Mouse (Mus musculus): ENCODE results near the gene Atxn7l1. TPM values are rescaled to one million over a fixed set of nuclear protein-coding genes. Genes with fewer than 3 reads are reported as not detected.

Atxn7l1 gene
- polyA plus RNA-seq, 1 experiment from 2014 or later, result 14.6 TPM

DNA sequence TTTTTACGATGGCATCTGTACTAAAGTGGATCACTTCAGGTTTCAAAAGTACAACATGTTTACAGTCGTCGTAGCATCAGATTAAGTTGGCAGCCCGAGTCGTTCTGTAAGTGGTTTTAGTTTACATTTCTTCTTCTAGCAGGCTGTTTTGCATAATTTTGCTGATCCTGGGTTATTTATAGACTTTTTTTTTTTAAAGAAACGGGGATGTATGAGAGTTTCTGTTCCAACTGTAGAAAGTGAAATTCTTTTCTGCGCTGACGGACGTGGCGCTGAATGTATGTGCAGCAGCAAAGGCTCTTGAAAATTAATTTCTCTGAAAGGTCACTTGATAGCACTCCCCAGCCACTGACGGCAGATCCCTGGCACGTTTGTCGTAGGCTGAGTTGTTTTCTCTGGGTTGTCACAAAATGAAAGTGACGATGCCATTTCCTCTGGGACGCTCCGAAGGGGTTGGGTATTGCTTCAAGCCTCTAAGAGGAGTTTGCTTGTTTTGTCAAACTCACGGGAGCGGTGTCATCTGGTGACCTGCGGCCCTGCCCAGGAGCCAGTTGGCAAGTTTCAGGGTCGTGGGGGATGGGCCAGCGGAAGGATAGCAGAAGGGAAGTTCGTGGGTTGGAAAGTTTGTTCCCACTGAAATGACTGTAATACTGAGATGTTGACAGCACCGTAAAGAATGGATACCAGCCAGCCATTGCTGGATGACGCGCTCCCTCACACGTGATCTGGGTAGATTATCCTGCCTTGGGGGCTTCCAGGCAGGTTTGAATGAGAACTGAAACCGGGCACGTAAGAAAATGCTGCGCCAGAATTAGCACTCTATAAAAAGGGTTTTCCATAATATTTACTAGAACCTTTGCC lies 155.3 kb downstream of the Atxn7l1 start:
- Histone ChIP-seq H3K4me3 (peak overlapping the region; percentile 62), H3K36me3 (replicated peaks) (0 out of 2 replicates have a peak, but pooled peaks cover 3% of the 10 kb centered on the region), H3K9me3 (no peaks in the 10 kb centered on the region), H3K27ac (replicated peaks) (peak overlapping the region; percentile 44), H3K27me3 (replicated peaks; ENCODE audit: low read depth, poor library complexity, severe bottlenecking) (peaks cover 33% of the 10 kb centered on the region), H3K4me1 (peaks cover 18% of the 10 kb centered on the region)
- peak; percentile 49 for DNase-seq (ENCODE audit: low spot score)
- WGBS, result under 1% methylated on average over 29 of the region's 29 CpGs

DNA sequence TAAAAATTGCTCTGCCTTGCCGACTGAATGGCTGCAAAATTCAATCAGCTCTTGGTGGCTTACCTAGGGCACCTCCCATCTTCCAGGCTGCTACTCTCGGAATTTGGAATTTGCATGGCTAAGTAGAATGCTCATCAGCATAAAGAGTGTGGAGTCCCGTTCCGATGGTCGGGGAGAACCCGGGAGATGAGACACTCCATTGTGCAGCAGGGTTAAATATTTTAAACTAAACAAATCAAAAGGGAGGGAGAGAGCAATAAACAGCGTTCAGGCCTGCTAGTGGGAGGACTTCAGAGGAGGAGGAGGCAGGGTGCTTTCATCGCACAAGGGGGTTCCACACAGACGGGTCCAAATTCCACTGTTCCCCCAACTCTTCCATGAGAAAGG lies 155.9 kb downstream of the Atxn7l1 start:
- Histone ChIP-seq H3K36me3 (replicated peaks) (0 out of 2 replicates have a peak, but pooled peaks cover 3% of the 10 kb centered on the region), H3K27ac (replicated peaks) (no peak overlapping the region), H3K4me1 (peaks cover 18% of the 10 kb centered on the region), H3K9me3 (no peaks in the 10 kb centered on the region), H3K27me3 (replicated peaks; ENCODE audit: low read depth, poor library complexity, severe bottlenecking) (peaks cover 33% of the 10 kb centered on the region), H3K4me3 (peak overlapping the region; percentile 62)
- WGBS, result 3% methylated on average over 9 of the region's 9 CpGs
- no peak for DNase-seq (ENCODE audit: low spot score)

DNA sequence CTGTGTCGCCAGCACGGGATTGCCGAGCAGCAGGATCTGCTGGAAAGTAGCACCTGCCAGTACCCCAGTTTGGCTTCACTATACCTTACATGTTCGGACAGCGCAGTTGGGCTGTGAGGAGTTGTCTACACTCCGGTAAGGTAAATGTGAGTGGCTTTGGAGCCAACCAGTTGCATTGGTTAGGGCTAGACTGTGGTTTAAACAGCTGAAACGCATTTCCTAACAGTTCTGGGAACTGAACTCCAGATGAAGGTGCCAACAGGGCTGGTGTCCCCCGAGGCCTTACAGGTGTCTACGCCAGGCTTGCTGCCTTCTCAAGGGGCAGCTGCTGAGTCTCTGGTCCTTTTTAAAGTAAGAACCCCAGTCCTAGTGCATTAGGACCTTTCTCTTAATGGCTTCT lies 157.6 kb downstream of the Atxn7l1 start:
- no peaks in the 10 kb centered on the region for H3K9me3 ChIP-seq
- H3K36me3 ChIP-seq (replicated peaks), result 0 out of 2 replicates have a peak, but pooled peaks cover 3% of the 10 kb centered on the region
- 92% methylated on average over 9 of the region's 9 CpGs for WGBS
- peaks cover 18% of the 10 kb centered on the region for H3K4me1 ChIP-seq
- no peak overlapping the region for H3K4me3 ChIP-seq
- no peak overlapping the region for H3K27ac ChIP-seq (replicated peaks)
- H3K27me3 ChIP-seq (replicated peaks; ENCODE audit: low read depth, poor library complexity, severe bottlenecking), result peaks cover 33% of the 10 kb centered on the region
- no peak for DNase-seq (ENCODE audit: low spot score)

DNA sequence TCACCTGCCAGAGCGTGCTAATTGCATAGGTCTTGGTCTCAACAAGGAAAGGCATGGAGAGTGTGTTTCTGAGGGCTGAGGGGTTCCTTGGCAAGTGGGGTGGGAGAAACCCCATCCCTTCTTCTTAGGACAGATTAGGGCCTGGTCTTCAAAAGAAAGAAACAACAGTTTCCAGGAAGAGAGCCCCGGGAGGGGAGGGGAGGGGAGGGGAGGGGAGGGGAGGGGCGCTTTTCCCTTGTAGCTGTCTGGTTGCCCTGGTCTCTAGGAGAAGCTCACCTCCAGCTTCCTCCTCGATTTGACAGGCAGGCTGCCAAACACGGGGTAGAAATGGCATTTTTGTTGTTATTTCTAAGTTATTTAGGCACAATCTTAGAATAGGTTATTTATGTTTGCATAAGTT lies 159.0 kb downstream of the Atxn7l1 start:
- 0 out of 2 replicates have a peak, but pooled peaks cover 3% of the 10 kb centered on the region for H3K36me3 ChIP-seq (replicated peaks)
- peaks cover 20% of the 10 kb centered on the region for H3K27me3 ChIP-seq (replicated peaks; ENCODE audit: low read depth, poor library complexity, severe bottlenecking)
- H3K4me1 ChIP-seq, result peaks cover 16% of the 10 kb centered on the region
- WGBS, result 67% methylated on average over 4 of the region's 5 CpGs
- no peak overlapping the region for H3K4me3 ChIP-seq
- no peaks in the 10 kb centered on the region for H3K9me3 ChIP-seq
- no peak overlapping the region for H3K27ac ChIP-seq (replicated peaks)
- DNase-seq (ENCODE audit: low spot score), result no peak

DNA sequence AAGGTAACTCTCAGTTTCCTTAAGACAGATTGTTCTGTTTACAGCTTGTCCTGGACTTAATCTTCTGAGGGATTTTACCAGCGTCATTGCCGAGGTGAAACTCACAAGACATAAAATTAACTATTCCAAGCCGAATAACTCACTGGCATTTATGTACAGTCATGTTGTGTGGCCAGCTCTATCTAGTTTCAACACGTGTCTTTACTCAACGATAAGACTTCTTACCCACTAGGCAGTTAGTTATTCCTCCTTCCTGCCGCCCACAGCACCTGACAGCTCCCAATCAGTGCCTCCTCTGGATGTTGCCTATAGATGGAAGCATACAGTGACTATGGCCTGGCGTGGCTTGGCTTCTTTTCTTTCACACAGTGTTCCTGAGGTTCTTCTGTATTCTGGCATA lies 161.2 kb downstream of the Atxn7l1 start:
- Histone ChIP-seq H3K4me3 (no peak overlapping the region), H3K36me3 (replicated peaks) (0 out of 2 replicates have a peak, but pooled peaks cover 3% of the 10 kb centered on the region), H3K27me3 (replicated peaks; ENCODE audit: low read depth, poor library complexity, severe bottlenecking) (peaks cover 16% of the 10 kb centered on the region), H3K9me3 (no peaks in the 10 kb centered on the region), H3K4me1 (peaks cover 2% of the 10 kb centered on the region), H3K27ac (replicated peaks) (no peak overlapping the region)
- 88% methylated on average over 7 of the region's 7 CpGs for whole genome bisulfite sequencing
- no peak for DNase-seq (ENCODE audit: low spot score)

DNA sequence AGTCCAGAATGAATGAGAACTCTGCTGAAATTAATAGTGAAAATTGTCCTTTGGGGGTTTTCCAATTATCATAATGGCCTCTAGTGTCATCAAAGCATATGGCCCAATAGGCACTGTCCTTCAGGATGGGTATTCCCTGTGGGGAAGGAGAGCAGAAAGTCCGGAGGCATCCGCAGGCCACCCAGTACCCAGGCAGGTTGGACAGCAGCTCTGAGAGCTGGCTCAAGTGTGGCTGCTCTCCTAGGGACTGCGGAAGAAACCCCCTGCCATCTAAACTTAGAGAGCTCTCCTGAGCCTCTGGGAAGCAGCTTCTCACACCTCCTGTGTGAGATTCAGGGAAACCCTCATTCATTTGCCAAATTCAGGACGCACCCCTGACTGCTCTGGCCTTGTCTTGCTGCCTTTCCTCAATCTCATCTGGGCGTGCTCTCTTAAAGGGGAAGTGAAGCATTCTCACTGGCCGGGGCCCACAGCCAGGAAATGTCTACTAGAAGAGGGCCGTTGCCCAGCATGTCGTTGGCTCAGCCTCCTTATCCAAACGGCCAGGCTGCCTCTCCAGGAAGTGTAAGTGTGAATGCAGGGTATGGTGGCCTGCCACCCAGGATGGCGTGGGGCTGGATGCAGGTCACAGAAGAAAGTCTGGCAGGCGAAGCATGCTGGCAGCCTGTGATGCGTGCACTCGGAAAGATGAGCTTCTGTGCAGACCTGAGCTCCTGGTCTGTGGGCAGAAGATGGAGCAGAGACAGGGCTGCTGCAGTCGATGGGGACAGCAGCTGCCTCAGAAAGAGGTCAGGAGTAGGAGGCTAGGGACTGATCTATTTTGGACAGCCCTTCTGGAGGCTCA lies 166.6 kb downstream of the Atxn7l1 start:
- no peaks in the 10 kb centered on the region for H3K9me3 ChIP-seq
- no peak overlapping the region for H3K27ac ChIP-seq (replicated peaks)
- no peak for DNase-seq (ENCODE audit: low spot score)
- H3K4me1 ChIP-seq, result peaks cover 10% of the 10 kb centered on the region
- H3K4me3 ChIP-seq, result peak overlapping the region; percentile 18; the same call in 1 of the 2 replicates
- 32% methylated on average over 14 of the region's 14 CpGs for WGBS
- H3K27me3 ChIP-seq (replicated peaks; ENCODE audit: low read depth, poor library complexity, severe bottlenecking), result no peaks in the 10 kb centered on the region
- no peaks in the 10 kb centered on the region for H3K36me3 ChIP-seq (replicated peaks)

DNA sequence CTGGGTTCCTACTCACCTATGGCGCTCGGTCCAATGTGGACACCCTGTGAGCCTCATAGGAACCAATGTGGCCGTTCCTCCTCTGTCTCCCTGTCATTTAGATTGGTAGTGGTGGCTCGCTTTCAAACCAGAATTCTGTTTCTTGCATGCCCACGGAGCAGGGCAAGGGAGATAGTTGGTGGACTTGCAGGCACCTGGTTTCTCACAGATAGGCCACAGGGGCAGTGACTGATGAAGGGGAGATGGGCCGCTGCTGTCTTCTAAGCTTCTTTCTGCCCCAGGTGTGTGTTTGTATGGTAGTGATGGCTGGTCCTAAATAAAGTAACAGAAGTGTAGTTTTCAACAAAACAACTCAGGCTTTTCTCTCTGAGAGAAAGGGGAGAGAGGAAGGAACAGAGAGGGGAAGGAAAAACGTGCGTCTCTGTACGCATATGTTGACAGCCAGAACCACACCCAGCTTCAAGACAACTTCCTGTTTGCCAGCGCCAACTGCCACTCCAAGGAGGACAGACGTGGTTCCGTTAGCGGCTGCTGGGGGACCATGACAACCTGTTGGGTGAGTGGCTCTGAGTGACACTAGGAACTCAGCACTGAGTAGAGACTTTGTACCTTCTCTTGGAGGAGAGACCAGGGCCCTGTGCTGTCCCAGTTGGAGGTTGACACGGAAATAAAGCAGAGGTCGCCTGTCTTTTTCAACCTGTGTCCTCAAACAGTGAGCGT lies 167.6 kb downstream of the Atxn7l1 start:
- H3K27me3 ChIP-seq (replicated peaks; ENCODE audit: low read depth, poor library complexity, severe bottlenecking), result no peaks in the 10 kb centered on the region
- no peak for DNase-seq (ENCODE audit: low spot score)
- no peak overlapping the region for H3K27ac ChIP-seq (replicated peaks)
- H3K4me1 ChIP-seq, result peaks cover 10% of the 10 kb centered on the region
- H3K4me3 ChIP-seq, result no peak overlapping the region
- no peaks in the 10 kb centered on the region for H3K9me3 ChIP-seq
- WGBS, result 83% methylated on average over 16 of the region's 16 CpGs
- H3K36me3 ChIP-seq (replicated peaks), result no peaks in the 10 kb centered on the region

DNA sequence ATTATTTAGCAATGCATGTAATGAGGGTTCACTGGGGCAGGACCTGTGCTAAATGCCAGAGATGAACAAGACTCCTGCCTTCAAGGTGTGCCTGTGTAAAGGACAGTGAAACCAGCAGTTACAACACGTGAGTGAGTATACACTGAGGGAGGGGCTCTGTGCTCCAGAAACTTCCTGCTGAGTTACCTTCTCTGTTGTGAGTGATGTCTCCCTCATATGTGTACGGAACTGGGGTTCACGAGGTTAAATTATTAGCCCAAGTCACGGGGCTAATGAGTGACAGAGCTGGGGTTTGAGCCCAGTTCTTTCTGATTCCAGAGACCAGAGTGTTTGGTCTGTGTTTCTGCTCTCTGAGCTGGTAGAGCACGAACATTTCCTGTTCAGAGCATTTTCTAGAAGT lies 168.3 kb downstream of the Atxn7l1 start:
- Histone ChIP-seq H3K9me3 (no peaks in the 10 kb centered on the region), H3K27me3 (replicated peaks; ENCODE audit: low read depth, poor library complexity, severe bottlenecking) (no peaks in the 10 kb centered on the region), H3K27ac (replicated peaks) (no peak overlapping the region), H3K36me3 (replicated peaks) (no peaks in the 10 kb centered on the region), H3K4me1 (peaks cover 10% of the 10 kb centered on the region), H3K4me3 (no peak overlapping the region)
- no peak for DNase-seq (ENCODE audit: low spot score)
- 79% methylated on average over 5 of the region's 5 CpGs for WGBS

DNA sequence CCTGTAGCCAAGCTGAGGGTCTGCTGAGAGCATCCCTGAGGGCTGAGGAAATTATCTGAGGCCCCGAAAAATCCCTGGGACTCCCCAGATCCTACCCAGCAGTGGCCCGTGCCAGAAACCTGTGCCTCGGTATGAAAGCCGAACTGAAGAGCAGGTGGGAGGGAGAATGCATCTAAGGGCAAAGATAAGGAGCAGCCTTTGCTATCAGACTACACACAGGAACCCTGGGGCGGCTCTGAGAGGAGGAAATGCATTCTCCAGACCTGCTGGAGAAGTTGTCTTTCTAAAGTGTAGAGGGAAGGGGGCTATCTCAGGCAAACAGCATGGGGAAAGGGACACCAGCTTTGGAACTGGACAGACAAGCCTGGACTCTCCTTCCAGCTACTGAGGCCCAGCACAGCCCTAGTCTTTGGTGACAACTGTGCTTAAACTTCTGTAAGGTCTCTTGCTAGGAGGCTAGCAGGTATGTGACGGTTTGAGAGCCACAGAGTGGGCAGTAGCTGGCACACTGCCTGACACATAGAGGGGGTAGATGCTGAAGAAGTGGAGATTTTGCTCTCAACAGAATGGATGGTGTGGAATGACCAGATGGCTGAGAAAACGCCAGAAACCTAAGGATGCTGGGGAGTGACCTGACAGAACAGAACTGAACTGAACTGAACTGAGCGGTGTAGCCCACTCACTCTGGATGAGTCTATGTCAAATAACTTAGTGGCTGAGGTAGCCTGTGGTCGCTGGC lies 170.5 kb downstream of the Atxn7l1 start:
- WGBS, result 85% methylated on average over 9 of the region's 9 CpGs
- Histone ChIP-seq H3K36me3 (replicated peaks) (no peaks in the 10 kb centered on the region), H3K27me3 (replicated peaks; ENCODE audit: low read depth, poor library complexity, severe bottlenecking) (no peaks in the 10 kb centered on the region), H3K27ac (replicated peaks) (no peak overlapping the region), H3K9me3 (no peaks in the 10 kb centered on the region), H3K4me1 (peaks cover 10% of the 10 kb centered on the region), H3K4me3 (no peak overlapping the region)
- DNase-seq (ENCODE audit: low spot score), result no peak

DNA sequence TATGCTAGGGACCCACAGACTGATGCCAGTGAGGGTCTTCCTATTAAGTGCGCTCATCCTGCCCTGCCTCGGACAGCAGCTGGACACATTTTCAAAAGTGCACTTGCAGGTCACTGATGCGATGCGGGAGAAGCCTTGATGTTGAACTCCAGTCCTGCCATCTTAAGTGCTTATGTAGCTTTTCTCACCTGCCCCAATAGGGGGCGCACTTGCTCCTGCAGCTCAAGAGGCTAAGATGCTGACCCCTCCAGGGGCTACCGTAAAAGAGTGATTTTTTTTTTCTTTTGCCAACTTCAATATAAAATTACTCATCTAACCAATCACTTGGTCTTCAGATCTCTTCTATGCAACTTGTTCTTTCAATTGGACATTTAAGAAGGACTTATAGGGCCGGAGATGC lies 175.1 kb downstream of the Atxn7l1 start:
- no peaks in the 10 kb centered on the region for H3K9me3 ChIP-seq
- no peak for DNase-seq (ENCODE audit: low spot score)
- no peaks in the 10 kb centered on the region for H3K27me3 ChIP-seq (replicated peaks; ENCODE audit: low read depth, poor library complexity, severe bottlenecking)
- H3K4me3 ChIP-seq, result no peak overlapping the region
- no peaks in the 10 kb centered on the region for H3K36me3 ChIP-seq (replicated peaks)
- H3K4me1 ChIP-seq, result no peaks in the 10 kb centered on the region
- H3K27ac ChIP-seq (replicated peaks), result no peak overlapping the region
- 72% methylated on average over 7 of the region's 7 CpGs for WGBS

DNA sequence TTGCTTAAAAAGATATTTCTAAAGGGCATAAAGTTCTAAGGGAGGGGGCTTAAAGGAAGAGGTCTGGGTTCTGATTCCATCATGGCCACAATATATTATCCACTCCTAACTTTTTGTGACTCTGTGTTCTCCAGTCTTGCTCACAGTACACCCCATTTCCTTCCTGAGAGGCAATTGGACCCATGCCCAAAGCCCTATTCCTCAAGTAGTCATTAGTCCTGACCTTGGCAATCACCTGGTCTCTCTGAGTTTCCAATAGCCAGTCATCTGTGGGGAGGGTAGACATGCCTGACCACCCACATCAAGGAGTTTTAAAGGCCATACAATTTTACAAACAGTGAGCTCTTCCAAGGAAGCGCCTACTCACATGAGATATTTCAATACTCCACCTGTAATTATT lies 176.3 kb downstream of the Atxn7l1 start:
- no peak for DNase-seq (ENCODE audit: low spot score)
- Histone ChIP-seq H3K27me3 (replicated peaks; ENCODE audit: low read depth, poor library complexity, severe bottlenecking) (no peaks in the 10 kb centered on the region), H3K9me3 (no peaks in the 10 kb centered on the region), H3K27ac (replicated peaks) (no peak overlapping the region), H3K4me3 (no peak overlapping the region), H3K36me3 (replicated peaks) (no peaks in the 10 kb centered on the region), H3K4me1 (no peaks in the 10 kb centered on the region)
- WGBS, result 97% methylated on average over 1 of the region's 1 CpGs

DNA sequence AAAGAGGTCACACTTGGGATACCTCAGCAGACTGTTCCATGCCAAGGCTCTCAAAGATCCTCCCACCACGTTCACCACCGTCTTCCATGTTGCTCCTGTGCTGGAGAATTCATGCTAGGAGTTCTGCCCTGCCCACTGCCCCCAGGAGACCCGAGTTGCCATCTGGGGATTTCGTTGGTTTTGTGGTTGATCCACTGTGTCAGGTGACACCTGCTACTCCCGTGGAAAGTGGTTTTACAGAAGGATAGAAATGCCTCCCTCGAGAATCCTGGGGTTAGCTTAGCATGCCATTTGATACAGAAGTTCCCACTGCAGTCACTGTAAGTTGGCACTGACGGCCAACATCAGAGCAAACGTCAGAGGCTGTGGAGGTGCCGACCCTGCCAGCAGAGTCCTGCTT lies 177.9 kb downstream of the Atxn7l1 start:
- no peak overlapping the region for H3K4me3 ChIP-seq
- no peak overlapping the region for H3K27ac ChIP-seq (replicated peaks)
- no peaks in the 10 kb centered on the region for H3K27me3 ChIP-seq (replicated peaks; ENCODE audit: low read depth, poor library complexity, severe bottlenecking)
- DNase-seq (ENCODE audit: low spot score), result no peak
- H3K9me3 ChIP-seq, result no peaks in the 10 kb centered on the region
- H3K36me3 ChIP-seq (replicated peaks), result no peaks in the 10 kb centered on the region
- no peaks in the 10 kb centered on the region for H3K4me1 ChIP-seq
- WGBS, result 78% methylated on average over 9 of the region's 9 CpGs

Data from embryonic facial prominence, embryonic 10.5 days (tissue).